Comparison of ENCODE assay signal across 11 mouse cellular contexts in genomic region chr4:95385552-95385951, GRCm38 (mm10).
DNase-seq lines count a peak whose midpoint lies in the region; ATAC-seq lines count a peak whose summit lies in the region.
"Had no signal": no experiment of that assay in that cellular context is flagged by ENCODE, and none has a peak within 500 bp of the region (broad histone marks: within the 10 kb centered on the region; RNA-seq: fewer than 3 reads in every experiment).

No protein-coding gene starts in this region.

- no peak overlapping the region for H3K4me3 ChIP-seq in kidney, embryonic 14.5 days (ENCODE audit: low read length)
- H3K4me3 ChIP-seq in midbrain, embryonic 16.5 days (ENCODE audit: low read depth, low read length), result no peak overlapping the region
- H3K4me3 ChIP-seq in forebrain, embryonic 13.5 days, result no peak overlapping the region
- no peak overlapping the region for H3K4me3 ChIP-seq in midbrain, embryonic 13.5 days (replicated peaks)
- H3K4me3 ChIP-seq: forebrain, embryonic 12.5 days; limb, embryonic 13.5 days had no signal

- 55% methylated on average over 7 of the region's 7 CpGs for WGBS in kidney, embryonic 14.5 days
- WGBS in midbrain, embryonic 16.5 days, result 58% methylated on average over 7 of the region's 7 CpGs
- WGBS in forebrain, embryonic 13.5 days, result 63% methylated on average over 7 of the region's 7 CpGs
- WGBS in midbrain, embryonic 13.5 days, result 69% methylated on average over 7 of the region's 7 CpGs

- DNase-seq in kidney, adult 18-20 months, result peak; percentile 21
- DNase-seq in kidney, adult 9 months, result peak; percentile 47
- peak; percentile 59 to 79 for DNase-seq in lung, adult 18-20 months
- DNase-seq in yolk sac, embryonic 10.5 days (ENCODE audit: low spot score), result peak; percentile 52
- DNase-seq: cerebellum, adult 9-11 months had no signal

- no peak for ATAC-seq in kidney, embryonic 14.5 days (ENCODE audit: low FRiP score, low TSS enrichment)
- no peak for ATAC-seq in midbrain, embryonic 16.5 days
- ATAC-seq in forebrain, embryonic 13.5 days, result no peak
- no peak for ATAC-seq in midbrain, embryonic 13.5 days

- no peak overlapping the region for H3K9ac ChIP-seq in kidney, embryonic 14.5 days (ENCODE audit: low read depth, low read length)
- no peak overlapping the region for H3K9ac ChIP-seq in midbrain, embryonic 16.5 days (ENCODE audit: low read depth, low read length)
- H3K9ac ChIP-seq in forebrain, embryonic 13.5 days, result no peak overlapping the region
- no peak overlapping the region for H3K9ac ChIP-seq in midbrain, embryonic 13.5 days (replicated peaks)
- H3K9ac ChIP-seq: forebrain, embryonic 12.5 days; limb, embryonic 13.5 days had no signal

- H3K9me3 ChIP-seq in kidney, embryonic 14.5 days (ENCODE audit: control insufficient read depth, low read length), result no peaks in the 10 kb centered on the region
- no peaks in the 10 kb centered on the region for H3K9me3 ChIP-seq in midbrain, embryonic 16.5 days (replicated peaks; ENCODE audit: control insufficient read depth, low read length, poor library complexity, severe bottlenecking)
- no peaks in the 10 kb centered on the region for H3K9me3 ChIP-seq in forebrain, embryonic 13.5 days (replicated peaks)
- H3K9me3 ChIP-seq in midbrain, embryonic 13.5 days, result no peaks in the 10 kb centered on the region
- H3K9me3 ChIP-seq: forebrain, embryonic 12.5 days; limb, embryonic 13.5 days had no signal

- H3K27me3 ChIP-seq in kidney, embryonic 14.5 days (ENCODE audit: control insufficient read depth, insufficient read depth, low read length), result no peaks in the 10 kb centered on the region
- no peaks in the 10 kb centered on the region for H3K27me3 ChIP-seq in midbrain, embryonic 16.5 days (ENCODE audit: control insufficient read depth, insufficient read depth, low read depth, low read length)
- no peaks in the 10 kb centered on the region for H3K27me3 ChIP-seq in forebrain, embryonic 13.5 days
- no peaks in the 10 kb centered on the region for H3K27me3 ChIP-seq in midbrain, embryonic 13.5 days
- H3K27me3 ChIP-seq: forebrain, embryonic 12.5 days; limb, embryonic 13.5 days had no signal

- no peaks in the 10 kb centered on the region for H3K4me1 ChIP-seq in kidney, embryonic 14.5 days (ENCODE audit: control insufficient read depth, insufficient read depth, low read length)
- no peaks in the 10 kb centered on the region; the same call in 1 of the 2 replicates for H3K4me1 ChIP-seq in midbrain, embryonic 16.5 days (ENCODE audit: control insufficient read depth, insufficient read depth, low read length)
- H3K4me1 ChIP-seq in forebrain, embryonic 13.5 days, result peaks cover 7% of the 10 kb centered on the region; the same call in 1 of the 2 replicates
- peaks cover 4% of the 10 kb centered on the region; the same call in 1 of the 2 replicates for H3K4me1 ChIP-seq in midbrain, embryonic 13.5 days (replicated peaks)
- H3K4me1 ChIP-seq: forebrain, embryonic 12.5 days had no signal

- H3K4me2 ChIP-seq in kidney, embryonic 14.5 days (replicated peaks; ENCODE audit: low read depth, low read length), result no peak overlapping the region
- no peak overlapping the region for H3K4me2 ChIP-seq in midbrain, embryonic 16.5 days (ENCODE audit: low read length)
- H3K4me2 ChIP-seq in forebrain, embryonic 13.5 days, result no peak overlapping the region
- H3K4me2 ChIP-seq in midbrain, embryonic 13.5 days (replicated peaks), result no peak overlapping the region
- H3K4me2 ChIP-seq: forebrain, embryonic 12.5 days; limb, embryonic 13.5 days had no signal

- no peaks in the 10 kb centered on the region for H3K36me3 ChIP-seq in kidney, embryonic 14.5 days (ENCODE audit: control insufficient read depth, insufficient read depth, low read length)
- H3K36me3 ChIP-seq in midbrain, embryonic 16.5 days (ENCODE audit: control insufficient read depth, insufficient read depth, low read length), result no peaks in the 10 kb centered on the region
- no peaks in the 10 kb centered on the region for H3K36me3 ChIP-seq in forebrain, embryonic 13.5 days (ENCODE audit: poor library complexity, severe bottlenecking)
- H3K36me3 ChIP-seq in midbrain, embryonic 13.5 days, result no peaks in the 10 kb centered on the region
- H3K36me3 ChIP-seq: forebrain, embryonic 12.5 days; limb, embryonic 13.5 days had no signal

- H3K27ac ChIP-seq in kidney, embryonic 14.5 days (ENCODE audit: low read depth, low read length), result no peak overlapping the region
- no peak overlapping the region for H3K27ac ChIP-seq in midbrain, embryonic 16.5 days (ENCODE audit: low read length)
- H3K27ac ChIP-seq in forebrain, embryonic 13.5 days, result no peak overlapping the region
- no peak overlapping the region for H3K27ac ChIP-seq in midbrain, embryonic 13.5 days
- H3K27ac ChIP-seq: forebrain, embryonic 12.5 days; limb, embryonic 13.5 days had no signal
